Mouse (Mus musculus): ENCODE data around the gene Pitx3. TPM values are rescaled to one million over a fixed set of nuclear protein-coding genes. Genes with fewer than 3 reads are reported as not detected.
"Not testable (repeated sequence)": the region's sequence is repeated elsewhere in the genome, so short reads cannot be mapped to it uniquely, and the experiment has no call there.

Gene Pitx3
- polyA plus RNA-seq, 1 experiment, result not detected

GRCm38 (mm10) chr19:46172541-46172940, 24.4 kb upstream of the Pitx3 start:
- H3K36me3 ChIP-seq (ENCODE audit: control insufficient read depth, insufficient read depth, low read length), result peaks cover 5% of the 10 kb centered on the region
- TF ChIP-seq CTCF (IDR thresholded peaks at IDR 0.05; ENCODE audit: extremely low read depth, insufficient read depth, insufficient read length, insufficient replicate concordance), result no peak
- no peak for TF ChIP-seq POLR2A (IDR thresholded peaks at IDR 0.05; ENCODE audit: low read depth, low read length)
- no peak overlapping the region for H3K4me3 ChIP-seq (ENCODE audit: extremely low read depth, insufficient read depth, insufficient read length)
- WGBS, result 69% methylated on average over 5 of the region's 5 CpGs
- DNase-seq (ENCODE audit: low read depth in 1 of 2, low spot score in 2 of 2), result no peak
- no peaks in the 10 kb centered on the region for H3K4me1 ChIP-seq (ENCODE audit: control insufficient read depth, insufficient read depth, insufficient read length)
- H3K27ac ChIP-seq (ENCODE audit: insufficient read depth, low read length), result no peak overlapping the region
- H3K27me3 ChIP-seq (ENCODE audit: control insufficient read depth, insufficient read depth, low read length), result no peaks in the 10 kb centered on the region

GRCm38 (mm10) chr19:46169913-46170312, 21.8 kb upstream of the Pitx3 start:
- DNase-seq (ENCODE audit: low read depth in 1 of 2, low spot score in 2 of 2), result no peak
- Histone ChIP-seq H3K27me3 (ENCODE audit: control insufficient read depth, insufficient read depth, low read length) (no peaks in the 10 kb centered on the region), H3K4me3 (ENCODE audit: extremely low read depth, insufficient read depth, insufficient read length) (no peak overlapping the region), H3K36me3 (ENCODE audit: control insufficient read depth, insufficient read depth, low read length) (peaks cover 5% of the 10 kb centered on the region), H3K4me1 (ENCODE audit: control insufficient read depth, insufficient read depth, insufficient read length) (no peaks in the 10 kb centered on the region), H3K27ac (ENCODE audit: insufficient read depth, low read length) (no peak overlapping the region)
- TF ChIP-seq CTCF (IDR thresholded peaks at IDR 0.05; ENCODE audit: extremely low read depth, insufficient read depth, insufficient read length, insufficient replicate concordance) (no peak), POLR2A (IDR thresholded peaks at IDR 0.05; ENCODE audit: low read depth, low read length) (no peak)
- 79% methylated on average over 1 of the region's 1 CpGs for WGBS

GRCm38 (mm10) chr19:46169396-46169795, 21.3 kb upstream of the Pitx3 start:
- Histone ChIP-seq H3K27me3 (ENCODE audit: control insufficient read depth, insufficient read depth, low read length) (no peaks in the 10 kb centered on the region), H3K4me3 (ENCODE audit: extremely low read depth, insufficient read depth, insufficient read length) (no peak overlapping the region), H3K4me1 (ENCODE audit: control insufficient read depth, insufficient read depth, insufficient read length) (no peaks in the 10 kb centered on the region), H3K36me3 (ENCODE audit: control insufficient read depth, insufficient read depth, low read length) (peaks cover 7% of the 10 kb centered on the region), H3K27ac (ENCODE audit: insufficient read depth, low read length) (no peak overlapping the region)
- no peak for DNase-seq (ENCODE audit: low read depth in 1 of 2, low spot score in 2 of 2)
- no peak for TF ChIP-seq CTCF (IDR thresholded peaks at IDR 0.05; ENCODE audit: extremely low read depth, insufficient read depth, insufficient read length, insufficient replicate concordance)
- no peak for TF ChIP-seq POLR2A (IDR thresholded peaks at IDR 0.05; ENCODE audit: low read depth, low read length)
- 87% methylated on average over 3 of the region's 3 CpGs for WGBS

GRCm38 (mm10) chr19:46167169-46167568, 19.0 kb upstream of the Pitx3 start:
- H3K36me3 ChIP-seq (ENCODE audit: control insufficient read depth, insufficient read depth, low read length); H3K27ac ChIP-seq (ENCODE audit: insufficient read depth, low read length); H3K27me3 ChIP-seq (ENCODE audit: control insufficient read depth, insufficient read depth, low read length); DNase-seq (ENCODE audit: low read depth in 1 of 2, low spot score in 2 of 2); H3K4me3 ChIP-seq (ENCODE audit: extremely low read depth, insufficient read depth, insufficient read length); H3K4me1 ChIP-seq (ENCODE audit: control insufficient read depth, insufficient read depth, insufficient read length): not testable (repeated sequence)
- WGBS, result 96% methylated on average over 1 of the region's 2 CpGs

- DNase-seq (ENCODE audit: low read depth in 1 of 2, low spot score in 2 of 2), result no peak
- H3K4me3 ChIP-seq (ENCODE audit: extremely low read depth, insufficient read depth, insufficient read length), result no peak overlapping the region
- H3K4me1 ChIP-seq (ENCODE audit: control insufficient read depth, insufficient read depth, insufficient read length), result no peaks in the 10 kb centered on the region
- H3K27ac ChIP-seq (ENCODE audit: insufficient read depth, low read length), result no peak overlapping the region
- no peaks in the 10 kb centered on the region for H3K27me3 ChIP-seq (ENCODE audit: control insufficient read depth, insufficient read depth, low read length)
- 92% methylated on average over 3 of the region's 3 CpGs for WGBS
- peaks cover 6% of the 10 kb centered on the region; the same call in 1 of the 2 replicates for H3K36me3 ChIP-seq (ENCODE audit: control insufficient read depth, insufficient read depth, low read length)
- TF ChIP-seq POLR2A (IDR thresholded peaks at IDR 0.05; ENCODE audit: low read depth, low read length) (no peak), CTCF (IDR thresholded peaks at IDR 0.05; ENCODE audit: extremely low read depth, insufficient read depth, insufficient read length, insufficient replicate concordance) (no peak)
These were observed 17.8 kb upstream of the Pitx3 start for GRCm38 (mm10) chr19:46165950-46166349.

- H3K27me3 ChIP-seq (ENCODE audit: control insufficient read depth, insufficient read depth, low read length), result peaks cover 14% of the 10 kb centered on the region
- WGBS, result under 1% methylated on average over 37 of the region's 37 CpGs
- peak within 1 kb of the TSS; percentile 93 for H3K4me3 ChIP-seq (ENCODE audit: extremely low read depth, insufficient read depth, insufficient read length)
- H3K36me3 ChIP-seq (ENCODE audit: control insufficient read depth, insufficient read depth, low read length), result no peaks in the 10 kb centered on the region
- DNase-seq (ENCODE audit: low read depth in 1 of 2, low spot score in 2 of 2), result peak; percentile 90 to 99
- H3K27ac ChIP-seq (ENCODE audit: insufficient read depth, low read length), result peak within 1 kb of the TSS; percentile 70
- TF ChIP-seq POLR2A (IDR thresholded peaks at IDR 0.05; ENCODE audit: low read depth, low read length) (peak; percentile 67), CTCF (IDR thresholded peaks at IDR 0.05; ENCODE audit: extremely low read depth, insufficient read depth, insufficient read length, insufficient replicate concordance) (no peak)
- peaks cover 13% of the 10 kb centered on the region for H3K4me1 ChIP-seq (ENCODE audit: control insufficient read depth, insufficient read depth, insufficient read length)
These were observed 4.1 kb upstream of the Pitx3 start, which contains the start of gene Gbf1 for GRCm38 (mm10) chr19:46152127-46152803. TSS of gene Gbf1 (plus strand) at chr19:46152509.

- 39% methylated on average over 12 of the region's 12 CpGs for WGBS
- Histone ChIP-seq H3K4me1 (ENCODE audit: control insufficient read depth, insufficient read depth, insufficient read length) (peaks cover 13% of the 10 kb centered on the region), H3K27ac (ENCODE audit: insufficient read depth, low read length) (no peak overlapping the region), H3K27me3 (ENCODE audit: control insufficient read depth, insufficient read depth, low read length) (peaks cover 21% of the 10 kb centered on the region), H3K36me3 (ENCODE audit: control insufficient read depth, insufficient read depth, low read length) (no peaks in the 10 kb centered on the region), H3K4me3 (ENCODE audit: extremely low read depth, insufficient read depth, insufficient read length) (no peak overlapping the region)
- no peak for TF ChIP-seq POLR2A (IDR thresholded peaks at IDR 0.05; ENCODE audit: low read depth, low read length)
- no peak for TF ChIP-seq CTCF (IDR thresholded peaks at IDR 0.05; ENCODE audit: extremely low read depth, insufficient read depth, insufficient read length, insufficient replicate concordance)
- no peak for DNase-seq (ENCODE audit: low read depth in 1 of 2, low spot score in 2 of 2)
These were observed 965 bp upstream of the Pitx3 start for GRCm38 (mm10) chr19:46149091-46149490.
